Mouse (Mus musculus): ENCODE measurements around the gene Hnf1a. TPM values are rescaled to one million over a fixed set of nuclear protein-coding genes. Genes with fewer than 3 reads are reported as not detected.

Hnf1a gene
- total and polyA plus RNA-seq, 2 experiments from 2014 or later: not detected

- Histone ChIP-seq H3K9me3 (ENCODE audit: low read length) (0 out of 2 replicates have a peak, but pooled peaks cover 5% of the 10 kb centered on the region), H3K4me1 (ENCODE audit: insufficient read depth) (no peaks in the 10 kb centered on the region), H3K36me3 (ENCODE audit: insufficient read depth) (no peaks in the 10 kb centered on the region), H3K4me2 (ENCODE audit: low read depth) (no peak overlapping the region), H3K27ac (ENCODE audit: low read depth, low read length) (no peak overlapping the region), H3K27me3 (ENCODE audit: insufficient read depth, low read length) (no peaks in the 10 kb centered on the region), H3K4me3 (ENCODE audit: low read depth, low read length) (no peak overlapping the region), H3K9ac (no peak overlapping the region)
- WGBS: 57% methylated on average over 4 of the region's 4 CpGs
- DNase-seq (no peak), ATAC-seq (no peak)
- TF ChIP-seq CTCF (IDR thresholded peaks at IDR 0.05; ENCODE audit: low read depth): no peak
Measured at GRCm38 (mm10) chr5:114961590-114962360, 9.1 kb downstream of the Hnf1a start.

GRCm38 (mm10) chr5:114958069-114958468 lies 12.8 kb downstream of the Hnf1a start:
- H3K36me3 ChIP-seq (ENCODE audit: insufficient read depth): no peaks in the 10 kb centered on the region
- no peak for ATAC-seq
- H3K27me3 ChIP-seq (ENCODE audit: insufficient read depth, low read length): no peaks in the 10 kb centered on the region
- 81% methylated on average over 5 of the region's 5 CpGs for WGBS
- H3K27ac ChIP-seq (ENCODE audit: low read depth, low read length): no peak overlapping the region
- H3K4me1 ChIP-seq (ENCODE audit: insufficient read depth): no peaks in the 10 kb centered on the region
- no peak overlapping the region for H3K9ac ChIP-seq
- H3K9me3 ChIP-seq (ENCODE audit: low read length): 0 out of 2 replicates have a peak, but pooled peaks cover 5% of the 10 kb centered on the region
- no peak overlapping the region for H3K4me2 ChIP-seq (ENCODE audit: low read depth)
- no peak overlapping the region for H3K4me3 ChIP-seq (ENCODE audit: low read depth, low read length)
- TF ChIP-seq CTCF (IDR thresholded peaks at IDR 0.05; ENCODE audit: low read depth): no peak
- no peak for DNase-seq

GRCm38 (mm10) chr5:114953326-114953725 lies 17.6 kb downstream of the Hnf1a start:
- Histone ChIP-seq H3K9me3 (ENCODE audit: low read length) (no peaks in the 10 kb centered on the region), H3K36me3 (ENCODE audit: insufficient read depth) (peaks cover 18% of the 10 kb centered on the region), H3K4me2 (ENCODE audit: low read depth) (no peak overlapping the region), H3K4me3 (ENCODE audit: low read depth, low read length) (no peak overlapping the region), H3K27ac (ENCODE audit: low read depth, low read length) (no peak overlapping the region), H3K9ac (no peak overlapping the region), H3K27me3 (ENCODE audit: insufficient read depth, low read length) (no peaks in the 10 kb centered on the region), H3K4me1 (ENCODE audit: insufficient read depth) (no peaks in the 10 kb centered on the region)
- WGBS: 88% methylated on average over 14 of the region's 14 CpGs
- no peak for DNase-seq
- no peak for ATAC-seq
- no peak for TF ChIP-seq CTCF (IDR thresholded peaks at IDR 0.05; ENCODE audit: low read depth)

GRCm38 (mm10) chr5:114951279-114951880 lies 19.5 kb downstream of the Hnf1a start:
- ATAC-seq (no peak), DNase-seq (no peak)
- H3K36me3 ChIP-seq (ENCODE audit: insufficient read depth): peaks cover 38% of the 10 kb centered on the region
- H3K4me2 ChIP-seq (ENCODE audit: low read depth): no peak overlapping the region
- no peak overlapping the region for H3K27ac ChIP-seq (ENCODE audit: low read depth, low read length)
- no peak overlapping the region for H3K9ac ChIP-seq
- no peaks in the 10 kb centered on the region for H3K9me3 ChIP-seq (ENCODE audit: low read length)
- H3K4me3 ChIP-seq (ENCODE audit: low read depth, low read length): no peak overlapping the region
- 84% methylated on average over 21 of the region's 21 CpGs for WGBS
- TF ChIP-seq CTCF (IDR thresholded peaks at IDR 0.05; ENCODE audit: low read depth): no peak
- no peaks in the 10 kb centered on the region for H3K27me3 ChIP-seq (ENCODE audit: insufficient read depth, low read length)
- H3K4me1 ChIP-seq (ENCODE audit: insufficient read depth): no peaks in the 10 kb centered on the region

- WGBS: 64% methylated on average over 12 of the region's 12 CpGs
Measured at GRCm38 (mm10) chr5:114950669-114951068, 20.2 kb downstream of the Hnf1a start.

GRCm38 (mm10) chr5:114949812-114950211 lies 21.1 kb downstream of the Hnf1a start:
- DNase-seq: no peak
- TF ChIP-seq CTCF (IDR thresholded peaks at IDR 0.05; ENCODE audit: low read depth): no peak
- 86% methylated on average over 9 of the region's 9 CpGs for WGBS
- Histone ChIP-seq H3K36me3 (ENCODE audit: insufficient read depth) (peaks cover 46% of the 10 kb centered on the region), H3K4me3 (ENCODE audit: low read depth, low read length) (no peak overlapping the region), H3K27ac (ENCODE audit: low read depth, low read length) (no peak overlapping the region), H3K9ac (no peak overlapping the region), H3K4me2 (ENCODE audit: low read depth) (no peak overlapping the region), H3K27me3 (ENCODE audit: insufficient read depth, low read length) (no peaks in the 10 kb centered on the region), H3K9me3 (ENCODE audit: low read length) (no peaks in the 10 kb centered on the region), H3K4me1 (ENCODE audit: insufficient read depth) (no peaks in the 10 kb centered on the region)
- ATAC-seq: 0 out of 2 replicates have a peak, but pooled peaks have one; percentile 10

More at GRCm38 (mm10) chr5:114950669-114951068, 20.2 kb downstream of the Hnf1a start:
- H3K4me3 ChIP-seq (ENCODE audit: low read depth, low read length): no peak overlapping the region
- ATAC-seq (no peak), DNase-seq (no peak)
- H3K4me1 ChIP-seq (ENCODE audit: insufficient read depth): no peaks in the 10 kb centered on the region
- H3K27ac ChIP-seq (ENCODE audit: low read depth, low read length): no peak overlapping the region
- TF ChIP-seq CTCF (IDR thresholded peaks at IDR 0.05; ENCODE audit: low read depth): no peak
- H3K9ac ChIP-seq: no peak overlapping the region
- H3K9me3 ChIP-seq (ENCODE audit: low read length): no peaks in the 10 kb centered on the region
- H3K4me2 ChIP-seq (ENCODE audit: low read depth): no peak overlapping the region
- H3K36me3 ChIP-seq (ENCODE audit: insufficient read depth): peaks cover 45% of the 10 kb centered on the region
- H3K27me3 ChIP-seq (ENCODE audit: insufficient read depth, low read length): no peaks in the 10 kb centered on the region

- 56% methylated on average over 5 of the region's 5 CpGs for WGBS
- Histone ChIP-seq H3K9me3 (ENCODE audit: low read length) (no peaks in the 10 kb centered on the region), H3K27me3 (ENCODE audit: insufficient read depth, low read length) (no peaks in the 10 kb centered on the region), H3K4me3 (ENCODE audit: low read depth, low read length) (no peak overlapping the region), H3K9ac (no peak overlapping the region), H3K4me1 (ENCODE audit: insufficient read depth) (no peaks in the 10 kb centered on the region), H3K4me2 (ENCODE audit: low read depth) (no peak overlapping the region), H3K36me3 (ENCODE audit: insufficient read depth) (peaks cover 46% of the 10 kb centered on the region), H3K27ac (ENCODE audit: low read depth, low read length) (no peak overlapping the region)
- DNase-seq (no peak), ATAC-seq (peak; percentile 32; the same call in 1 of the 2 replicates)
- no peak for TF ChIP-seq CTCF (IDR thresholded peaks at IDR 0.05; ENCODE audit: low read depth)
Measured at GRCm38 (mm10) chr5:114949316-114949715, 21.6 kb downstream of the Hnf1a start.
